9 mouse cellular contexts compared by ENCODE assay signal in the genomic region with DNA sequence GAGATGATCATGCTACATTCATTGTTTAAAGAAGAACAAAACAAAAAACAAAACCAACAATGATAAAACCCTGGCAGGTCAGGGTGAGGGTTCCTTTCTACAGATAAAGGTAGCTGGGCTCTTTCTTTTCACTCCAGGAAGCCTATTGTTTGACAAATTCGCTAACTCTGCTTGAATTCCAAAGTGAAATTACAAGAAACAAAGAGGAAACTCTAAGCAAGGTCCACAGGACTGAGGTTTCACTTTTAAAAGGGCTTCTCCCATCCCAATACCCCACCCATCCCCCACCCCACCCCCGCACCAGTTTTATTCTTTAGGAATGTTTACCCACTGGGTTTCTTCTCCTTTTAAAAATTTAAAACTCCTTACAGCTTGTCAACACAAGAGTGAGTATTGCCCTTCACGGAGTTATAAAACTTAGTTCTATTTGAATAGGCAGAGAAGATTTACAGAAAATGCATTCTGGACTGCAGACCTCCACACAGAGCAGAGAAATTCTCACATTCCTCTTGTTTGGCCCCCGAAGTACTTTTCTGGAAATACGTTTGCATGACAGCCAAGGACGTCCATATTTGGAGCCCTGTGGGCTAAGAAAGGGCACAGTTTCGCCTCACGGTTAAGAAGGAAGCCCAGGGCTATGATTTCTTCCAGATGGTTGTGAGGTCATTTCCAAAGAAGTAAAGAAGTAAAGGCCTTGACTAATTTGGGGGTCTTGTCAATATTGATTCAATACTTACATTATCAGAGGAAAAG. TPM values are rescaled to one million over a fixed set of nuclear protein-coding genes. Genes with fewer than 3 reads are reported as not detected.
DNase-seq lines count a peak whose midpoint lies in the region; ATAC-seq and TF ChIP-seq lines count a peak whose summit lies in the region.
"Had no signal": no experiment of that assay in that cellular context is flagged by ENCODE, and none has a peak within 500 bp of the region (broad histone marks: within the 10 kb centered on the region; RNA-seq: fewer than 3 reads in every experiment).

No protein-coding gene starts in this region.

- peaks cover 76% of the 10 kb centered on the region for H3K4me1 ChIP-seq in megakaryocyte, embryonic 14.5 days
- H3K4me1 ChIP-seq in heart, embryonic 16.5 days (ENCODE audit: control insufficient read depth, insufficient read depth, low read length): peaks cover 11% of the 10 kb centered on the region

- intact Hi-C loops in gastrocnemius, adult 2 months (cut with DNase I): no loop called here

- H3K9me3 ChIP-seq in megakaryocyte, embryonic 14.5 days: no peaks in the 10 kb centered on the region
- no peaks in the 10 kb centered on the region for H3K9me3 ChIP-seq in heart, embryonic 16.5 days (replicated peaks; ENCODE audit: control insufficient read depth, low read length)

- DNase-seq in gastrocnemius, adult 2 months: no peak
- no peak for DNase-seq in gastrocnemius, adult 8-10 months (ENCODE audit: low spot score in 2 of 2)
- DNase-seq in naive thymus-derived CD4-positive, alpha-beta T cell, adult 2 months (ENCODE audit: low read depth): peak; percentile 55
- DNase-seq in adrenal gland, adult 2 months: no peak
- no peak for DNase-seq in MN1 (ENCODE audit: low spot score)
- DNase-seq: cerebellum, adult 11 months had no signal

- H3K27me3 ChIP-seq in megakaryocyte, embryonic 14.5 days (replicated peaks): no peaks in the 10 kb centered on the region
- no peaks in the 10 kb centered on the region for H3K27me3 ChIP-seq in heart, embryonic 16.5 days (ENCODE audit: control insufficient read depth, insufficient read depth, low read length)

- ATAC-seq in megakaryocyte, adult 5-6 weeks (ENCODE audit: poor library complexity, severe bottlenecking): no peak
- ATAC-seq in heart, embryonic 16.5 days (replicated peaks; ENCODE audit: extremely low read depth, insufficient read depth, low FRiP score): 0 out of 2 replicates have a peak, but pooled peaks have one; percentile 30

- peak overlapping the region; percentile 73 for H3K27ac ChIP-seq in gastrocnemius, adult 2 months
- H3K27ac ChIP-seq in heart, embryonic 16.5 days (ENCODE audit: low read length): peak overlapping the region; percentile 56; the same call in 1 of the 2 replicates

- peak overlapping the region; percentile 37 for H3K4me3 ChIP-seq in gastrocnemius, adult 2 months
- H3K4me3 ChIP-seq in megakaryocyte, embryonic 14.5 days (replicated peaks): peak overlapping the region; percentile 79
- H3K4me3 ChIP-seq in heart, embryonic 16.5 days (ENCODE audit: low read length): no peak overlapping the region

- no peak overlapping the region for H3K9ac ChIP-seq in heart, embryonic 16.5 days (ENCODE audit: low read length)

- peak overlapping the region; percentile 45; the same call in 1 of the 2 replicates for H3K4me2 ChIP-seq in heart, embryonic 16.5 days (ENCODE audit: low read depth, low read length)

- TF ChIP-seq CTCF in gastrocnemius, adult 2 months (IDR thresholded peaks at IDR 0.05): no peak

- WGBS in heart, embryonic 16.5 days: 28% methylated on average over 8 of the region's 8 CpGs

- peaks cover 13% of the 10 kb centered on the region for H3K36me3 ChIP-seq in megakaryocyte, embryonic 14.5 days (replicated peaks; ENCODE audit: low read length)
- H3K36me3 ChIP-seq in heart, embryonic 16.5 days (ENCODE audit: control insufficient read depth, insufficient read depth): no peaks in the 10 kb centered on the region

RNA-seq across cellular contexts. Expression of a gene that starts 47.3 kb away (rescaled TPM):
- 100 to 1,000 TPM; 171 to 183 TPM for total RNA-seq in gastrocnemius, adult 2 months (2021)
- total RNA-seq in gastrocnemius, adult 8-10 months (2022): 100 to 1,000 TPM; 158 to 222 (median 193) TPM
- 0.86 and 2.2 TPM in 2 replicates for polyA plus RNA-seq in megakaryocyte, embryonic 14.5 days (2012; ENCODE audit: insufficient read depth, low replicate concordance)
- 77.4 and 84.3 TPM in 2 replicates for total RNA-seq in megakaryocyte, adult 5-6 weeks (2015)
- total RNA-seq in megakaryocyte, adult 5-6 weeks (2017): 94.6 and 108 TPM in 2 replicates
- 43.0 and 45.1 TPM in 2 replicates for polyA plus RNA-seq in heart, embryonic 16.5 days (2015; fragmentation: Nextera tagmentation; extraction: Ambion mirVana)
- total RNA-seq in adrenal gland, adult 2 months (2021): 100 to 1,000 TPM; 339 to 355 TPM
- polyA plus RNA-seq in adrenal gland, adult 2 months (2012; rRNA removed): 27.8 and 44.4 TPM in 2 replicates
